Mouse (Mus musculus): ENCODE results near the gene Cdc34b.

DNA sequence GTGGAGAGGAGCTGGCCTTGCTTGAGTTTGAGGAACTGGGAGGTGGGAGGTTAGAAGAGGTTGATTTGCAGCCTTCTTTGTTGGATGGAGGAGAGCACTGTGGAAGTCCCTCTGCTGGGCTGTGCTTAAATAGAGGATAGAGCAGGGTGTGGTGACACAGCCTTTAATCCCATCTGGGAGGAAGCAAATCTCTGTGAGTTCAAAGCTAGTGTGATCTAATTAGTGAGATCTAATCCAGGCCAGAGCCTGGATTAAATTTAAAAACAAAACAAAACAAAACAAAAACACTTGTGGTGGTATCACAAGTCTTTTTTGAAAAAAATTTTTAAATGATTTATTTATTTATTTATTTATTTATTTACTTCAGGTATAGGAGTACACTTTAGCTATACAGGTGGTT lies 41.0 kb downstream of the Cdc34b start, which contains the start of gene Tmem92:
- TF ChIP-seq POLR2A (IDR thresholded peaks at IDR 0.05; ENCODE audit: control insufficient read depth in 1 of 2, insufficient read depth in 1 of 2, low read depth in 1 of 2, low read length in 2 of 2, poor library complexity in 1 of 2) (no peak), MAX (IDR thresholded peaks at IDR 0.05; ENCODE audit: low read length) (no peak), MXI1 (IDR thresholded peaks at IDR 0.05; ENCODE audit: low read depth, low read length) (no peak), MEF2A (IDR thresholded peaks at IDR 0.05; ENCODE audit: extremely low read depth, insufficient replicate concordance, low read depth, low read length, poor library complexity, severe bottlenecking) (no peak), ETS1 (IDR thresholded peaks at IDR 0.05; ENCODE audit: low read depth, low read length) (no peak), NELFE (IDR thresholded peaks at IDR 0.05; ENCODE audit: low read depth, low read length) (no peak), RCOR1 (IDR thresholded peaks at IDR 0.05; ENCODE audit: low read depth, low read length) (no peak), CTCF (IDR thresholded peaks at IDR 0.05 in 2 of 3, conservative IDR thresholded peaks at IDR 0.05 in 1 of 3; ENCODE audit: control insufficient read depth in 1 of 3, insufficient read depth in 1 of 3, low read depth in 2 of 3, low read length in 3 of 3, poor library complexity in 1 of 3, severe bottlenecking in 1 of 3) (no peak)

All from MEL (cell line).